Mouse (Mus musculus): ENCODE results near the gene Hist2h3b. TPM values are rescaled to one million over a fixed set of nuclear protein-coding genes. Genes with fewer than 3 reads are reported as not detected.

The Hist2h3b gene
- polyA plus RNA-seq, 1 experiment from 2014 or later: 58.2 TPM

- Histone ChIP-seq H3K27ac (no peak within 1 kb of the TSS), H3K4me3 (no peak within 1 kb of the TSS), H3K9me3 (replicated peaks) (no peaks in the 10 kb centered on the region), H3K27me3 (peaks cover 3% of the 10 kb centered on the region; the same call in 1 of the 2 replicates), H3K36me3 (no peaks in the 10 kb centered on the region), H3K4me1 (no peaks in the 10 kb centered on the region), H3K4me2 (replicated peaks) (no peak within 1 kb of the TSS), H3K9ac (no peak within 1 kb of the TSS)
- ATAC-seq (ENCODE audit: low FRiP score): no peak
- WGBS: 85% methylated on average over 4 of the region's 4 CpGs
Measured at GRCm38 (mm10) chr3:96293787-96294186, 25.3 kb downstream of the Hist2h3b start, which contains the start of gene Fcgr1. Gene Fcgr1, minus strand, starts transcription at chr3:96293969.

- WGBS: 86% methylated on average over 4 of the region's 4 CpGs
- no peaks in the 10 kb centered on the region for H3K36me3 ChIP-seq
- no peak overlapping the region for H3K27ac ChIP-seq
- H3K9me3 ChIP-seq (replicated peaks): no peaks in the 10 kb centered on the region
- ATAC-seq (ENCODE audit: low FRiP score): no peak
- no peak overlapping the region for H3K9ac ChIP-seq
- H3K4me3 ChIP-seq: no peak overlapping the region
- H3K27me3 ChIP-seq: no peaks in the 10 kb centered on the region
- H3K4me2 ChIP-seq (replicated peaks): no peak overlapping the region
- no peaks in the 10 kb centered on the region for H3K4me1 ChIP-seq
Measured at GRCm38 (mm10) chr3:96298360-96298759, 29.9 kb downstream of the Hist2h3b start.

DNA sequence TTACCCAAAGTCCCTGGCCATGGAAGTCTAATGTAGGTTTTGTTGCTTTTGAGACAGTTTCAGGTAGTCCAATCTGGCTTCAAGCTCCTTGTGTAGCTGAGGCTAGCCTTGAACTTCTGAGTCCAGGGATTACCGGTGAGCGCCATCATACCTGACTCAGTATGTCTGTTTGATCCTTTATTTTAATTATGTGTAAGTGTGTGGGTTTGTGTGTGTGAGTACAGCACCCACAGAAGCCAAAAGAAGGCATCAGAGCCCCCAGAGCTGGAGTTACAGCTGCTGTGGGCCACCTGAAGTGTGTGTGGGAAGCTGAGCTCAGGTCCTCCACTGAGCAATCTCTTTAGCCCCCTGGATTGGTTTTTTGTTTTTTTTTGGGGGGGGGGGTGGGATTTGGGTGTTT lies 31.1 kb downstream of the Hist2h3b start:
- ATAC-seq (ENCODE audit: low FRiP score): no peak
- no peak overlapping the region for H3K4me2 ChIP-seq (replicated peaks)

DNA sequence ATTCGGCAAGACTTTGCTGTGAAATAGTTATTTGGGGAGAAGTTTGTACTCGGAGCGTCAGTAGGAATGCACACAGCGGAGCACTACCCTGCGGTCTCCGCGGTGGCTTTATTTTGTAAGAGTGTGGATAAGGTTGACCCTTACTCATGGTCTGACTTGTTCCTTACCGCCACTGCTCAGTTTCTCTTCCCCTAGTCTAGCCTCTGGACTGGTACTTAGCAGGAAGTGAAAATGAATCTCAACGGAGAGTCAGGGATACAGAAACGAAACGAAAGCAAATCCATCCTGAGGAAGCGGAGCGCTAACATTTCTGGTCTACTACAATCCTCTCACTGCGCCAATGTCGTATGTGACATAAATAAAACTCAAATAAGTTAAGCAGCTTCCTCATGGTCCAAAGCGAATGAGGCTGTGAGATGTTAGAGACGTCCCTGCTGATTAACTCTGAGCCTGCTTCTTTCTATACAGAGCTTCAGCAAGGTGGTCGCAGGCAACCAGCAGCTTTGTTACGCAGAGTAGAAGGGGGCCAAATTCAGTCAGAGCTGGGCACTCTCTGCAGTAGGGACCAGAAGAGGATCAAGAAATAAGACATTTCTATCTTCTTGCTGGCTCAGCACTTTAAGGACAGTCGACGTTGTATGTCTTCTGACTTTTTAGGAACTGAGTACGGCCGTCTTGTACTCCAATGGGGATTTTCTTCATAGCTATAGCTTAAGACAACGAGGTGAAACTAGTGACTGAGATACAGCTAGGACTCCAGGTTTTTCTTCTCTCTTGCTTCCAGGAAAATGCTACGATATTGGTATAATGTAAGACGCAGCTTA lies 32.5 kb downstream of the Hist2h3b start:
- Histone ChIP-seq H3K36me3 (no peaks in the 10 kb centered on the region), H3K27ac (no peak overlapping the region), H3K4me2 (replicated peaks) (no peak overlapping the region), H3K9ac (no peak overlapping the region), H3K27me3 (0 out of 2 replicates have a peak, but pooled peaks cover 9% of the 10 kb centered on the region), H3K9me3 (replicated peaks) (no peaks in the 10 kb centered on the region), H3K4me1 (no peaks in the 10 kb centered on the region), H3K4me3 (no peak overlapping the region)
- 75% methylated on average over 26 of the region's 26 CpGs for WGBS
- no peak for ATAC-seq (ENCODE audit: low FRiP score)

More for the DNA sequence above, 31.1 kb downstream of the Hist2h3b start:
- Histone ChIP-seq H3K27me3 (0 out of 2 replicates have a peak, but pooled peaks cover 1% of the 10 kb centered on the region), H3K27ac (no peak overlapping the region), H3K4me1 (no peaks in the 10 kb centered on the region), H3K9ac (no peak overlapping the region), H3K9me3 (replicated peaks) (no peaks in the 10 kb centered on the region), H3K4me3 (no peak overlapping the region), H3K36me3 (no peaks in the 10 kb centered on the region)
- 97% methylated on average over 2 of the region's 2 CpGs for WGBS

- Histone ChIP-seq H3K4me2 (replicated peaks) (no peak overlapping the region), H3K36me3 (no peaks in the 10 kb centered on the region), H3K4me1 (no peaks in the 10 kb centered on the region), H3K27ac (no peak overlapping the region), H3K4me3 (no peak overlapping the region), H3K9me3 (replicated peaks) (no peaks in the 10 kb centered on the region), H3K9ac (no peak overlapping the region), H3K27me3 (0 out of 2 replicates have a peak, but pooled peaks cover 9% of the 10 kb centered on the region)
- WGBS: 80% methylated on average over 5 of the region's 5 CpGs
- no peak for ATAC-seq (ENCODE audit: low FRiP score)
Measured at GRCm38 (mm10) chr3:96302076-96302475, 33.6 kb downstream of the Hist2h3b start.

- WGBS: 76% methylated on average over 9 of the region's 9 CpGs
- Histone ChIP-seq H3K27ac (no peak overlapping the region), H3K27me3 (0 out of 2 replicates have a peak, but pooled peaks cover 9% of the 10 kb centered on the region), H3K36me3 (no peaks in the 10 kb centered on the region), H3K9ac (no peak overlapping the region), H3K9me3 (replicated peaks) (no peaks in the 10 kb centered on the region), H3K4me2 (replicated peaks) (no peak overlapping the region), H3K4me1 (no peaks in the 10 kb centered on the region), H3K4me3 (no peak overlapping the region)
- ATAC-seq (ENCODE audit: low FRiP score): no peak
Measured at GRCm38 (mm10) chr3:96306506-96306905, 38.1 kb downstream of the Hist2h3b start.

GRCm38 (mm10) chr3:96309441-96309840 lies 41.0 kb downstream of the Hist2h3b start:
- Histone ChIP-seq H3K4me3 (no peak overlapping the region), H3K4me1 (no peaks in the 10 kb centered on the region), H3K27ac (no peak overlapping the region), H3K9ac (no peak overlapping the region), H3K4me2 (replicated peaks) (no peak overlapping the region), H3K9me3 (replicated peaks) (no peaks in the 10 kb centered on the region), H3K27me3 (0 out of 2 replicates have a peak, but pooled peaks cover 9% of the 10 kb centered on the region), H3K36me3 (no peaks in the 10 kb centered on the region)
- no peak for ATAC-seq (ENCODE audit: low FRiP score)
- WGBS: 64% methylated on average over 3 of the region's 3 CpGs

DNA sequence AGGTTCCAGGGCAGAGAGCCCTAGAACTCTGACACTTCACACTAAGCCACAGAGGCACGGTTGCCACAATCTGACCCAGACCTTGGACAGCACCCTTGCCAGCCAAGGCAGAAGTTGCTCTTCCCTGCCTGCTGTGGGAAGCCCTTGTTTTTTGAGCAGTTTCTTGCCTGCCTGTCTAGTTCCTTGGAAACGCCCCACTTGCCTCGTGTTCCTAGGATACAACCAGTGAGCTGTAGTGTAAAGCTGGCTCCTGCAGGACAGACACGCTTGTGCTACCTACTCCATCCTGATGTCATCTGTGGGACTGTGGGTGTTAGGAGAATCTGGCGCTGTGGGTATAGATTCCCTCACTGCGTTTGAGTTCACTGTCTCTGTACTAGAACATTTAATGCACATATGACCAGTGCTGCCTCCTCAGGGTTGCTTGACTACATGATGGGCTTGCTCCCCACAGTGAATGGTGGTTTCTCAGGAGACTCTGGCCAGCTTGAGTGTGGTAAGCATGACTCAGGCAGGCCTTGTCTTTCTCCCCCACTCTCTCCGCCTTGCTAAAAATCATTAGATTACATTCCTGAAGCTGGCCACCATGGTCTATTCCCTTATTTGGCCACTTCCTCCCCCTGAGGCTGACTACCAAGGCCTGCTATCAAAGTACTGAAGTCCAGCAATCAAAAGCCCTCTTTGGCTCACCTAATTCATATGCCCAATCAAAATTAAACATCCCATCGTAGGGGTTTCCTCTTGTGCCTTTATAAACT lies 44.1 kb downstream of the Hist2h3b start:
- Histone ChIP-seq H3K9me3 (replicated peaks) (no peaks in the 10 kb centered on the region), H3K4me1 (no peaks in the 10 kb centered on the region), H3K9ac (no peak overlapping the region), H3K36me3 (no peaks in the 10 kb centered on the region), H3K4me2 (replicated peaks) (no peak overlapping the region), H3K4me3 (no peak overlapping the region), H3K27ac (no peak overlapping the region), H3K27me3 (no peaks in the 10 kb centered on the region)
- WGBS: 64% methylated on average over 8 of the region's 8 CpGs
- no peak for ATAC-seq (ENCODE audit: low FRiP score)

Small RNA genes within 50 kb of the gene (microRNA-seq; reads per million reads assigned to microRNA genes)
- not detected for gene Gm44492
- gene Gm47311: not detected
- not detected for gene Gm47313

Other genes with a start within 250 kb of the Hist2h3b start
- gene Vps45, start 210.2 kb upstream of the Hist2h3b start, polyA plus RNA-seq (2016; fragmentation: Nextera tagmentation; extraction: Ambion mirVana): 45.4 and 48.3 TPM in 2 replicates
- 17.3 and 18.2 TPM in 2 replicates for gene Otud7b, start 164.1 kb upstream of the Hist2h3b start, polyA plus RNA-seq (2016; fragmentation: Nextera tagmentation; extraction: Ambion mirVana)
- gene Mtmr11, start 106.7 kb upstream of the Hist2h3b start, polyA plus RNA-seq (2016; fragmentation: Nextera tagmentation; extraction: Ambion mirVana): 20.8 and 23.0 TPM in 2 replicates
- gene Sf3b4, start 96.3 kb upstream of the Hist2h3b start, polyA plus RNA-seq (2016; fragmentation: Nextera tagmentation; extraction: Ambion mirVana): 164 and 170 TPM in 2 replicates
- gene Sv2a, start 87.5 kb upstream of the Hist2h3b start, polyA plus RNA-seq (2016; fragmentation: Nextera tagmentation; extraction: Ambion mirVana): 44.5 and 44.9 TPM in 2 replicates
- 54.4 and 59.8 TPM in 2 replicates for gene Bola1, start 48.9 kb upstream of the Hist2h3b start, polyA plus RNA-seq (2016; fragmentation: Nextera tagmentation; extraction: Ambion mirVana)
- gene Hist2h2ab, start 48.8 kb upstream of the Hist2h3b start, polyA plus RNA-seq (2016; fragmentation: Nextera tagmentation; extraction: Ambion mirVana): not detected in 2 replicates
- 4.4 and 7.0 TPM in 2 replicates for gene Hist2h2ac, start 47.8 kb upstream of the Hist2h3b start, polyA plus RNA-seq (2016; fragmentation: Nextera tagmentation; extraction: Ambion mirVana)
- gene Hist2h2be, start 47.5 kb upstream of the Hist2h3b start, polyA plus RNA-seq (2016; fragmentation: Nextera tagmentation; extraction: Ambion mirVana): 5.8 and 7.0 TPM in 2 replicates
- 4.9 and 6.7 TPM in 2 replicates for gene Hist2h3c2, start 29.5 kb upstream of the Hist2h3b start, polyA plus RNA-seq (2016; fragmentation: Nextera tagmentation; extraction: Ambion mirVana)
- gene Hist2h2aa2, start 28.4 kb upstream of the Hist2h3b start, polyA plus RNA-seq (2016; fragmentation: Nextera tagmentation; extraction: Ambion mirVana): 49.8 and 72.3 TPM in 2 replicates
- 16.0 and 22.0 TPM in 2 replicates for gene Hist2h2aa1, start 23.2 kb upstream of the Hist2h3b start, polyA plus RNA-seq (2016; fragmentation: Nextera tagmentation; extraction: Ambion mirVana)
- 0.71 and 0.91 TPM in 2 replicates for gene Hist2h3c1, start 22.0 kb upstream of the Hist2h3b start, polyA plus RNA-seq (2016; fragmentation: Nextera tagmentation; extraction: Ambion mirVana)
- gene Hist2h4, start 5.3 kb upstream of the Hist2h3b start, polyA plus RNA-seq (2016; fragmentation: Nextera tagmentation; extraction: Ambion mirVana): 5.0 and 10.9 TPM in 2 replicates
- gene Hist2h2bb, start 1.1 kb downstream of the Hist2h3b start, polyA plus RNA-seq (2016; fragmentation: Nextera tagmentation; extraction: Ambion mirVana): 8.6 and 14.4 TPM in 2 replicates
- 2.0 TPM in 2 replicates for gene Fcgr1, start 25.3 kb downstream of the Hist2h3b start, polyA plus RNA-seq (2016; fragmentation: Nextera tagmentation; extraction: Ambion mirVana)
- gene BC107364, start 183.7 kb downstream of the Hist2h3b start, polyA plus RNA-seq (2016; fragmentation: Nextera tagmentation; extraction: Ambion mirVana): not detected in 2 replicates